Mouse (Mus musculus) adrenal gland (tissue): ENCODE data around the gene Gzma.

Source experiments
- intact Hi-C: fragments of 180-260 bp; cut with DNase I; formaldehyde crosslinking; loops from one replicate; pipeline ENCODE4 v1.15.1; 2025

The Gzma gene

DNA sequence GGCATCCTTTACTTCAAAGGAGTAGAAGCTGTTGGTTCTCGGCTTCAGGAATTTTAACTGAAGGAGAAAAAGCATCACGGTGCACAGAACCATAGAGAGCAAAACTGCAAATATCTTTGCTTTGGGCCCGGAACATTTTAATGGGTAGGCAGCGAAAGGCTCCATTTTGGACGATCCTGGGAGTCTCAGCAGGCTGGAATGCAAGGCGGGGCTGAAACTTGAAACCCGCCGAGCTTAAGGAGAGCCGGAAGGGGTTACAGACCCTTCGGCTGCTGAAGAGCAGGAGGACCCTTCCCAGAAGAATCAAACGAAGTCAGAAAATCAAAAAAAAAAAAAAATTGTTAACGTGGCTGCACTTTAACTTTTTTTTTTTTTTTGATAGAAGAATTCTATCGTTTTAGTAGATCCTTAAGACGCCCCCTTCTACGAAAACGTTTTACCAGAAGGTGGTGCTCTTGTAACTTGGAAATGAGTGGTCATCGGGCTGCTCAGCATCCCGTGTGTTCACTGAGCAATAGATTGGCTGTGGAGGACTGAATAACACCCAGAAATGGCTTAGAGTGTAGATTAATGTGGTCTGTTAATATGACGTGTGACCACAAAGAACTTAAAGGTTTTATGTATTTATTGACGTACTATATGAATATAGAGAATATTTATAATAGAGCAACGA lies 54.4 kb downstream of the Gzma start, which contains the start of gene Gpx8:
Gene Gpx8, minus strand, starts transcription at position 200 of the 673 bp plus-strand sequence.
- intact Hi-C loops = loop anchor here (1.0 to 10.0 kb wide), 3 partner anchors 220 to 818 kb away; partner anchors contain the start of gene Snx18

DNA sequence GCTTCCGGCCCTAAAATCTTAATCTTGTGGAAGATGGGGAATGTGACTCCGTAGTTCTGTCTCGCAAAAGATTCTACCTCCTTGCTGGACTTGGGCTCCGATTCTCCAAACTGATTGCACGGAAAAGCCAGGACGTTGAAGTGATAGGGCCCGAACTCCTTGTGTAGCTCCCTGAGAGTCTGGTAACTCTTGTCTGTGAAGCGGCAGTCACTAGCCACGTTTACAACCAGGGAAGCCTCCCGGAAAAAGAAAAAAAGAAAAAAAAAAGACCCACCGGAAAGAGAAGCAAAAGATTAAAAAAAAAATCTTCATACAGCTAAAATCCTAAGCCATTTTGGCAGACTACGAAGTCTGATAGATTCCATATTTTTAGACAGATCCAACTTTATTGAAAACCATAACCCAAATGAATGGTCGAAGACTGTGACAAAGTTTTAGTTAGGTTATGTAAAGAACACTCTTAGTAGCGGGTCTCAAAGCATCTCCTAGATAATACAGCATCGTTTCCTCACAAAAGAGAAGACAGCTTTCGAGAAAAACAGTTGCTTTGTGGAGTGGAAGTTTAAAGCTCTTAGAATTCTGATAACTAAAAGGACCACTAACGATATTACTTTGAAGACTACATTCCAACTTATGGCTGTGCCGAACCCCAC lies 55.2 kb downstream of the Gzma start:
- intact Hi-C loops = loop anchor here (1.0 to 10.0 kb wide), 3 partner anchors 221 to 819 kb away; partner anchors contain the start of gene Snx18

DNA sequence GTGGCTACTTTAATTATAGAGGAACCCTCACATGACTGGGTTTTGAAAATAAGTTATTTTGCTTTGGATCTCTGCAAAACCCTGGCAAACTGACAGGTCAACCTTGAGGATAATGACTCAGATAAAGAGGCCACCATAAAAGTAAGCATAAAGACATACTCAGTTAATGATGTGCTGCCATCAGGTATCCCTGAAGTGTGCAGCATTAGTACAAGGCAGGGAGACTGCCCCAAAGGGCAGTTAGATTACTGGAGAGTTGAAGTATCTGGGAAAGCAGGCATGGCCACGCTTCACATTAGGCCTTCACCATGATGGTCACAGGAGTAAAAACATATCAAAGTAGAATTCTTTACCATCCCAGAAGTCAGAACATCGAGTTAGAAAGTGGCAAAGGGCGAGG lies 55.9 kb downstream of the Gzma start:
- intact Hi-C loops = loop anchor here (5.0 to 10.0 kb wide), 2 partner anchors 572 to 820 kb away; partner anchors contain the start of gene Snx18
